Mouse (Mus musculus) midbrain, embryonic 10.5 days (tissue): ENCODE measurements around the gene Asna1. TPM values are rescaled to one million over a fixed set of nuclear protein-coding genes. Genes with fewer than 3 reads are reported as not detected.

ENCODE experiments used
- DNase-seq: peaks from one replicate; pipeline ENCODE4 v3.0.0-alpha.2; 2017; ENCODE audit warnings: low spot score
- H3K27ac ChIP-seq: fragments of 300-500 bp; sonication (generic); replicated peaks from 2 replicates; pipeline ENCODE4 v1.5.1; 2016; ENCODE audit warnings: mild to moderate bottlenecking
- H3K27me3 ChIP-seq: fragments of 300-500 bp; sonication (generic); 2 replicates; pipeline ENCODE4 v1.6.1; 2016; ENCODE audit warnings: low read depth, mild to moderate bottlenecking; ENCODE audit not compliant: poor library complexity, severe bottlenecking
- H3K36me3 ChIP-seq: fragments of 300-500 bp; sonication (generic); 2 replicates; pipeline ENCODE4 v1.6.1; 2016; ENCODE audit warnings: mild to moderate bottlenecking, moderate library complexity
- H3K4me1 ChIP-seq: fragments of 300-500 bp; sonication (generic); 2 replicates; pipeline ENCODE4 v1.6.1; 2016
- H3K4me3 ChIP-seq: fragments of 300-500 bp; sonication (generic); 2 replicates; pipeline ENCODE4 v1.5.1; 2016; ENCODE audit warnings: mild to moderate bottlenecking, moderate library complexity
- H3K9me3 ChIP-seq: fragments of 300-500 bp; sonication (generic); replicated peaks from 2 replicates; pipeline ENCODE4 v1.6.1; 2016; ENCODE audit warnings: mild to moderate bottlenecking
- WGBS: fragments of 180-500 bp; shearing (Covaris S2); methylation state at CpG from one replicate; pipeline ENCODE4 v1.1.7; 2016; 5-methylcytosine and 5-hydroxymethylcytosine counted together
- polyA plus RNA-seq: library from polyadenylated mRNA; unstranded; fragments of >200 nt; fragmentation: Nextera tagmentation; extraction: Ambion mirVana; gene quantifications from 2 replicates; pipeline ENCODE4 v1.2.1, GENCODE M21; 2016

Asna1 gene
- polyA plus RNA-seq, 1 experiment from 2014 or later, result 160 TPM

- Histone ChIP-seq H3K4me3 (no peak overlapping the region), H3K4me1 (peaks cover 19% of the 10 kb centered on the region), H3K27me3 (peaks cover 41% of the 10 kb centered on the region), H3K27ac (no peak overlapping the region), H3K9me3 (no peaks in the 10 kb centered on the region), H3K36me3 (no peaks in the 10 kb centered on the region)
- no peak for DNase-seq
- 64% methylated on average over 5 of the region's 5 CpGs for WGBS
Measured at GRCm38 (mm10) chr8:84996978-84997377, 28.1 kb downstream of the Asna1 start.

- Histone ChIP-seq H3K27ac (no peak overlapping the region), H3K4me3 (peak overlapping the region; percentile 2; the same call in 1 of the 2 replicates), H3K36me3 (no peaks in the 10 kb centered on the region), H3K9me3 (no peaks in the 10 kb centered on the region), H3K27me3 (peaks cover 49% of the 10 kb centered on the region), H3K4me1 (peaks cover 26% of the 10 kb centered on the region)
- 26% methylated on average over 25 of the region's 25 CpGs for WGBS
- DNase-seq, result no peak
Measured at GRCm38 (mm10) chr8:84995680-84996079, 29.4 kb downstream of the Asna1 start.

GRCm38 (mm10) chr8:84994375-84994774, 30.7 kb downstream of the Asna1 start:
- Histone ChIP-seq H3K9me3 (no peaks in the 10 kb centered on the region), H3K27me3 (peaks cover 49% of the 10 kb centered on the region), H3K4me3 (no peak overlapping the region), H3K36me3 (no peaks in the 10 kb centered on the region), H3K4me1 (peaks cover 37% of the 10 kb centered on the region), H3K27ac (no peak overlapping the region)
- 96% methylated on average over 9 of the region's 9 CpGs for WGBS
- no peak for DNase-seq

GRCm38 (mm10) chr8:84990836-84991235, 34.2 kb downstream of the Asna1 start:
- Histone ChIP-seq H3K4me3 (peak overlapping the region; percentile 72), H3K27ac (peak overlapping the region; percentile 88), H3K4me1 (peaks cover 34% of the 10 kb centered on the region), H3K9me3 (no peaks in the 10 kb centered on the region), H3K36me3 (no peaks in the 10 kb centered on the region), H3K27me3 (peaks cover 64% of the 10 kb centered on the region)
- DNase-seq, result no peak
- WGBS, result 2% methylated on average over 15 of the region's 15 CpGs

- under 1% methylated on average over 28 of the region's 28 CpGs for WGBS
- Histone ChIP-seq H3K9me3 (no peaks in the 10 kb centered on the region), H3K4me3 (peak within 1 kb of the TSS; percentile 72), H3K4me1 (peaks cover 35% of the 10 kb centered on the region), H3K27ac (peak within 1 kb of the TSS; percentile 88), H3K36me3 (no peaks in the 10 kb centered on the region), H3K27me3 (peaks cover 60% of the 10 kb centered on the region)
- DNase-seq, result peak; percentile 96
Measured at GRCm38 (mm10) chr8:84990349-84990748, 34.7 kb downstream of the Asna1 start, which contains the start of gene Hook2. Gene Hook2 (plus strand): TSS chr8:84990603.

GRCm38 (mm10) chr8:84989810-84990209, 35.3 kb downstream of the Asna1 start:
- peak overlapping the region; percentile 72 for H3K4me3 ChIP-seq
- peak; percentile 90 for DNase-seq
- H3K27ac ChIP-seq, result peak overlapping the region; percentile 88
- H3K9me3 ChIP-seq, result no peaks in the 10 kb centered on the region
- H3K36me3 ChIP-seq, result no peaks in the 10 kb centered on the region
- under 1% methylated on average over 15 of the region's 15 CpGs for WGBS
- H3K4me1 ChIP-seq, result peaks cover 40% of the 10 kb centered on the region
- peaks cover 60% of the 10 kb centered on the region for H3K27me3 ChIP-seq

GRCm38 (mm10) chr8:84989311-84989731, 35.8 kb downstream of the Asna1 start:
- 16% methylated on average over 15 of the region's 15 CpGs for WGBS
- Histone ChIP-seq H3K27me3 (peaks cover 60% of the 10 kb centered on the region), H3K36me3 (no peaks in the 10 kb centered on the region), H3K4me3 (peak overlapping the region; percentile 72), H3K4me1 (peaks cover 45% of the 10 kb centered on the region), H3K27ac (no peak overlapping the region), H3K9me3 (no peaks in the 10 kb centered on the region)
- no peak for DNase-seq

GRCm38 (mm10) chr8:84987903-84988302, 37.2 kb downstream of the Asna1 start:
- no peak overlapping the region for H3K27ac ChIP-seq
- peaks cover 69% of the 10 kb centered on the region for H3K27me3 ChIP-seq
- H3K4me3 ChIP-seq, result no peak overlapping the region
- DNase-seq, result no peak
- H3K9me3 ChIP-seq, result no peaks in the 10 kb centered on the region
- 80% methylated on average over 2 of the region's 2 CpGs for WGBS
- no peaks in the 10 kb centered on the region for H3K36me3 ChIP-seq
- H3K4me1 ChIP-seq, result peaks cover 47% of the 10 kb centered on the region

GRCm38 (mm10) chr8:84987388-84987787, 37.7 kb downstream of the Asna1 start:
- 86% methylated on average over 5 of the region's 5 CpGs for WGBS
- H3K4me3 ChIP-seq, result no peak overlapping the region
- peaks cover 47% of the 10 kb centered on the region for H3K4me1 ChIP-seq
- DNase-seq, result no peak
- H3K36me3 ChIP-seq, result no peaks in the 10 kb centered on the region
- H3K9me3 ChIP-seq, result no peaks in the 10 kb centered on the region
- H3K27ac ChIP-seq, result no peak overlapping the region
- peaks cover 71% of the 10 kb centered on the region for H3K27me3 ChIP-seq

GRCm38 (mm10) chr8:84986379-84986945, 38.6 kb downstream of the Asna1 start:
- Histone ChIP-seq H3K4me3 (peak overlapping the region; percentile 68), H3K4me1 (peaks cover 47% of the 10 kb centered on the region), H3K36me3 (no peaks in the 10 kb centered on the region), H3K27me3 (peaks cover 76% of the 10 kb centered on the region), H3K9me3 (no peaks in the 10 kb centered on the region), H3K27ac (peak overlapping the region; percentile 83)
- WGBS, result 45% methylated on average over 8 of the region's 8 CpGs
- DNase-seq, result no peak

- peak overlapping the region; percentile 68 for H3K4me3 ChIP-seq
- no peaks in the 10 kb centered on the region for H3K36me3 ChIP-seq
- DNase-seq, result peak; percentile 84
- H3K4me1 ChIP-seq, result peaks cover 45% of the 10 kb centered on the region
- peaks cover 78% of the 10 kb centered on the region for H3K27me3 ChIP-seq
- under 1% methylated on average over 53 of the region's 53 CpGs for WGBS
- peak overlapping the region; percentile 83 for H3K27ac ChIP-seq
- H3K9me3 ChIP-seq, result no peaks in the 10 kb centered on the region
Measured at GRCm38 (mm10) chr8:84985684-84986378, 39.2 kb downstream of the Asna1 start.

- 1% methylated on average over 23 of the region's 23 CpGs for WGBS
- Histone ChIP-seq H3K27ac (peak overlapping the region; percentile 83), H3K36me3 (no peaks in the 10 kb centered on the region), H3K27me3 (peaks cover 84% of the 10 kb centered on the region), H3K9me3 (no peaks in the 10 kb centered on the region), H3K4me1 (peaks cover 45% of the 10 kb centered on the region), H3K4me3 (peak overlapping the region; percentile 68)
- no peak for DNase-seq
Measured at GRCm38 (mm10) chr8:84985049-84985683, 39.9 kb downstream of the Asna1 start.
